Mouse (Mus musculus): ENCODE data around the gene Mdp1.

GRCm38 (mm10) chr14:55634874-55635522 is 25.3 kb downstream of the Mdp1 start:
- TF ChIP-seq CTCF (IDR thresholded peaks at IDR 0.05; ENCODE audit: extremely low read depth, insufficient read depth, low read length) (no peak), POLR2A (IDR thresholded peaks at IDR 0.05; ENCODE audit: extremely low read depth, insufficient read depth, low read length) (no peak)
